Mouse (Mus musculus): ENCODE measurements around the gene Nptxr.
"Not testable (repeated sequence)": the region's sequence is repeated elsewhere in the genome, so short reads cannot be mapped to it uniquely, and the experiment has no call there.

The Nptxr gene

DNA sequence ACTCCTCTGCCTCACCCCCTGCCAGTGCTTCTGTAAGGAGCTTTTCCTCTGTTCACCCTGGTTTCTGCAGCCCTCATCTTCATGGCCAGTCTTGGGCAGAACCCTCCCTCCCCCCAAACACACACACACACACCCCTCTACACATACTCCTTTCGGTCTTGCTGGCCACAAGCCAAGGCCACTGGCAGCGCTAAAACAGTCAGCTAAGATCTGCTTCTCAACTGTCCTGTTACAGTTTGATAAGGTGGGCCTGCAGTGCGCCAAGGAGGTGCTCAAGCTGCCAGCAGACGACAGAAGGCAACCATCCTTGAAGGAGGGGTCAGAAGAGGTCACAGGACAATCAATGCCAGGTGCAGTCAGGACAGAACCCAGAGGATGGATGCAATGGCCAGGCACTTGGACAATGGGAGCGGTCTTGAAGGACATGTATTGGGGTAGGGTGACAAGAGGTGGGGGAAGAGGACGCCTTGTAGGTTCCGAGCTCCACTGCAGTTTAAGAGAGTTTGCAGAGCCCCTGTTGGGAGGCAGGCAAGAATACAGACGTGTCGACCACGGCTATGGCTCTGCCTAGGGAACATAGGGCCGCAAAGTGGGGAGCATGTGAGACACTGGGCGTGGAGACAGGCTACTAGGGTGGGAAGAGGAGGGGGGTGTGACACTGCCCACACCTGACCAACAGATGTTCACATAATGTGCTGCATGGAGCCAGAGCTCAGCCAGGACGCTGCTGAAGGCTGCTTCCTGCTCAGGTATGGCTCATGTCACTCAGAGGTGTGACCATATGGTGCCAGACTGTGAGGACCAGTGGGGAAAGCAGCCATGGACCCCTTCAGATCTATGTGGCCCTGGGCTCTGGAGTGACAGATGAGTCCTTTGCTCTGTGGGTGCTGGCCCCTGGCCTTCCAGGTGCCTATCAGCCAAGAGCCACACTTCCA, 18.0 kb upstream of the Nptxr start:
- DNase-seq (ENCODE audit: low spot score): no peak

DNA sequence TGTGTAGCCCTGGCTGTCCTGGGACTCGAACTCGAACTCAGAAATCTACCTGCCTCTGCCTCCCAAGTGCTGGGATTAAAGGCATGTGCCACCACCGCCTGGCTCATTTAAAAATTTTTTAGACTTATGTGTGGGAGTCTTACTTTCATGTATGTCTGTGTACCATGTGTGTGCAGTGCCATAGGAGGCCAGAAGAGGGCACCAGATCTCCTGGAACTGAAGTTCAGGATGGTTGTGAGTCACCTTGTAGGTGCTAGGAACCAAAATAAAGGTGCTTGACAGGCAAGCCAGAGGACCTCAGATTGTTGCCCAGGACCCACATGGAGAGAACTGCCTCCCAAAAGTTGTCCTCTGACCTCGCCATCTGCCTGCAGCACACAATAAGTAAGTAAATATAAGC, 13.8 kb upstream of the Nptxr start:
- DNase-seq (ENCODE audit: low spot score): no peak

DNA sequence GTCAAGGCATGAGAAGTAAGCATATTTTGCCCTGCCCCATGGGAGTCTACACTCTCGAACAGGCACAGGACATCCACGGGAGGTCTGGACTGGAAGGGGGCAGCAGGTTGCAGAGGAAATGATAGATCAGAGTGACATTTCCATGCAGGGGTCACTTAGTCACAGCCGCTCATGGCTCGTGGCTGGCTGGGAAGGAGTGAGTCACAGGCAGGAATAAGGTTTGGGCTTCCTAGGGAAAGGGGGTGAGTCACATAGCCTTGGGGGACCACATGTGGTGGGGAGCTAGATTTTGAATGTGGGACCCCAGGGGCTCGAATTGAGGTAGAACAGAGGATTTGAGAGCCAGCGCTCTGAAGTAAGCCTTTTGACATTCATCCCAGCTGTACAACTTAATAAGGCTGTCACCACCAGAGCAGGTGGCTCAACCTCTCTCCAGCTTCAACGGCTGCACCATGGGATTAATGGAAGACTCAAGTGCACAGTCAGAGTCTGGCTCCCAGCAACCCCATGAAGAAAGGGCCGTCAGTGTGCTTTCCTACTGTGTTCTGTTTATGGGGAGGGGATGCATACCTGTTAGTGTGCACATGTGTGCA, 9.2 kb upstream of the Nptxr start:
- DNase-seq (ENCODE audit: low spot score): no peak

GRCm38 (mm10) chr15:79812840-79813239, 8.3 kb upstream of the Nptxr start:
- DNase-seq (ENCODE audit: low spot score): not testable (repeated sequence)

GRCm38 (mm10) chr15:79810997-79811396, 6.4 kb upstream of the Nptxr start:
- no peak for DNase-seq (ENCODE audit: low spot score)

- no peak for DNase-seq (ENCODE audit: low spot score)
Measured at GRCm38 (mm10) chr15:79810061-79810460, 5.5 kb upstream of the Nptxr start.

DNA sequence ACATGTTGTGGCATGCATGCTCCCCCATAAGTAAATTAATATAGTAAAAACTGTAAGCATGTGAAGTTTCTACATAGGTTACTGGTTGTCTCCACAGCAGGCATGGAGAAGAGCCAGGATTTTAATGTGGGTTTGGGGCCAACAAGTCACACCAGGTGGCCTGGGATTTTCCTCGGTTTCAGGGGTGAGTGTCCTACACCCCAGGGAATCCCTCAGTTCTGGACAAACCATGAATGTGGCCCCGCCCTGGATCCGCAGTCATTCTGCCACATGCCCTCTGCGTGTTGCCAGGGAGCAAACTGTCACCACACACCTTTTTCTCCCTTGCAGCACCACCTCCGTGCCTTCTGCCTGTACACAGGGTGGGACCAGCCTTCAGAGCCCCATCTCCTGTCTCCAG, 4.1 kb upstream of the Nptxr start:
- no peak for DNase-seq (ENCODE audit: low spot score)

DNA sequence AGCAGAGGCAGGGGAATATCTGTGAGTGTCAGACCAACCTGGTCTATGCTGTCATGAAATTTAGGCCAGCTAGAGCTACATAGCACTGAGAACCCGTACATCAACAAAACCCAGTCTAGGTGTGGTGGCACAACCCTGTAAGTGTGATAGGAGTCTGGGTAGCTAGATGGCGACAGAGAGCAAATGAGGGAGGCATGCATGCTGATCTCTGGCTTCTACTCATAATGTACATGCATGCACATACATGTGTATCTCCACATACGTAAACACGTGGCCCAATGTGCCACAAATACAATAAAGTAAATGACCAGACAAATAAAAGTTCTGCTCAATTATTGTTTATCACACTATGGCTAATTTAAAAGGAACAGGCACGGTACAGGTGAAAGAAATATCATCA, 3.5 kb upstream of the Nptxr start:
- peak; percentile 50 for DNase-seq (ENCODE audit: low spot score)

DNA sequence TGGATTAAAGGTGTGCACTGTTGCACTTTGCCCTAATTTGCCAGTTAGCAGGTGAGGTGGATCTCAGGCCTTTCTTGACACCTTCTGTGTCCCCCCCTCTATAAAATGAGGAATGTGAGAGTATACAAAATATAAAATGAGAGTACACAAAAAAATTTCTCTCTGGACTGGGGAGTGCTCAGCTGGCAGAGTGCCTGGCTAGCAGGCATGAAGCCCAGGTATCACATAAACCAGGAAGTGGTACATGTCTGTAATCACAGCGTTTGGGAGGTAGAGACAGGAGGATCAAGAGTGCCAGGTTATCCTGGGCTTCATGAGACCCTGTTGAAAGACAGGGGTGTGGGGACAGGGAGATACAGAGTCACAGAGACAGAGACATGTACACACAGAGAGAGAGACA, 2.5 kb upstream of the Nptxr start:
- no peak for DNase-seq (ENCODE audit: low spot score)

DNA sequence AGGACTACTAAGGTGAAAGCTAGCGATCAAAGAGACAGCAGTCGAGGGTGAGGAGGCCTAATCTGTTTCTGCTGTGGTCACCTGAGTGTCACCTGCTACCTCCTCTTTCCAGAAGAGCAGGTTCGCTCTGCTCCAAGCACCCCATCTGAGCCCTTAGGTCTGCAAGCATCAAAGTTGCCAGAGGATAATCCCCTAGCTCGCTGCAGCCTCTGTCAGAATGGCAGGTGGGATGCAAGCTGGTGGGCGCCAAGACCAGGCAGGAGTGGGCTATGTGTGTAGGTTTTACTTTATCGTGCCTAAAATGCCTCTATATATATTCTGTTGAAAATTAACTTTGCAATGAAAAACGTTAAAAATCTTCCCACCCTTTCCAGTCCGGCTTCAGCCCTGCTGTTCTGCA, 680 bp upstream of the Nptxr start:
- DNase-seq (ENCODE audit: low spot score): no peak

DNA sequence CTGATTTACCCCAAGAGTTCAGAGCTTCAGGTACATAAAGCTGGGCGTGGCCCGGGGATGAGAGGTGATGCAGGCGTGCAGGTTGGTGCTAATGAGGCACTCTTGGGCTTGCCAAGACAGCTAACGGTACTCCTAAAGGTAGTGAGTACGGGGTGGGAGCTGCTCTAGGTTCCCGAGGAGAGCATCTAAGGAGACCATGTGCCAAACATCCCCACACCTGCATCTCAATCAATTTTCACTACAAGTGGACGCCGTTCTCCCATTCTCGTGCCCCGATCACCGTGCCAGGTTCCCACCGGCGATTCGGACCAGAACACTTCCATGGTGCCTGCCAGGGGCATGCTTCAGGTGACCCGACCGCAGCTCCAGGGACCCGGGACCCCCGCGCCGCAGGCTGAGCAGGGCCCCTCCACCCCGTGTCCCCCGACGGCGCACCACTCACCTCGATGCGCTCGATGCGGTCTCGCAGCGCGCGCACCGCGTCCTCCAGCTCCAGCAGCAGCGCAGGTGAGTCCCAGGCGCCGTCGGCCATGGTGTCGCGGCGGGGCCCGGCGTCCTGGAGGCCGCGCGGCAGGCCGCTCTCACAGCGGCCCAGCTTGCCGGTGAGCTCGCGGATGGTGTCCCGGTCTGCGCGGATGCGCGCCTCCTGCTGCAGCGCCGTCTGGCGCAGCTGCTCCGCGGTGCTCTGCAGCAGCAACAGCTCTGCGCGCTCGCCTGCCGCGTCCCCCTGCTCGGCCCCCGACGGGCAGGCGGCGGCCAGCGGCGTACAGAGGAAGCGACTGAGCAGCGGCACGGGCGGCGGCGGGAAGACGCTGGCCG, 824 bp downstream of the Nptxr start:
- DNase-seq (ENCODE audit: low spot score): no peak

DNA sequence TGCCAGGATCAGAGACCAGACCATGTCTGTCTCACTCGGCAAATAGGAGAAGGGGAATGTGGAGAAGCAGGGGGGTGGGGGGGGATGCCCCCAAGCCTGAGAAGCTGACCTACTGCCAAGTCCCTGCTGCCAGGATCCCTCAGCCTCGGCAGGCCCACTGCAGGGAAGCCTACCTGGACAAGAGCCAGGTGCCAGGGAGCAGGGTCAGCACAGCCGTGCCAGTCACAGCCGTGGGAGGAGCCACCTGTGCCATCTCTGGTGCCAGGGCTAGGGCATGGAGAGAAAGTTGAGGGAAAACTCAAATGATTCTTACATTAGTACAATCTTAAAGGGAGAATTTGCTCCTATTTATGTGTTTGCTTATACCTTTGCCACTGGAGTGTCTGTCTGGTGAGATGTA, 2.3 kb downstream of the Nptxr start:
- DNase-seq (ENCODE audit: low spot score): no peak

DNA sequence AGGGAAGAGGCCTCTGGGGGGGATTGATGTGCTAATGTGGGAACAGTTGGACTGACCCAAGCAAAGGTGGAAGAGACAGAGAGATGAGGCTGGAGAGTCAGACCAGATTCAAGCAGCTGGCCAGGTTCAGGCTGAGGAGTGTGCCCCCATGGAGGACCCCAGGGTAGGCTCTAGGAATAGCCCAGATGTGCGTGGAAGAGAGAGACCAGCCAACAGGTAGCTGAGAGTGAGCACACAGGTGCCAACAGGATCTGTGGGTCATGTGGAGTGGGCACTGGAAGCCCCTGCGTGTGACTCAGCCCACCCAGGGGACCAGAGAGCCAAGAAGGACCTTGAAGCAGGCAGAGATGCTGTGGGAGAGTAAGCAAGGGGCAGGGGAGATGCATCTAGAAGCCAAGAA, 2.9 kb downstream of the Nptxr start:
- DNase-seq (ENCODE audit: low spot score): no peak

GRCm38 (mm10) chr15:79800701-79801100, 3.9 kb downstream of the Nptxr start:
- no peak for DNase-seq (ENCODE audit: low spot score)

GRCm38 (mm10) chr15:79798591-79798990, 6.0 kb downstream of the Nptxr start:
- DNase-seq (ENCODE audit: low spot score): no peak

DNA sequence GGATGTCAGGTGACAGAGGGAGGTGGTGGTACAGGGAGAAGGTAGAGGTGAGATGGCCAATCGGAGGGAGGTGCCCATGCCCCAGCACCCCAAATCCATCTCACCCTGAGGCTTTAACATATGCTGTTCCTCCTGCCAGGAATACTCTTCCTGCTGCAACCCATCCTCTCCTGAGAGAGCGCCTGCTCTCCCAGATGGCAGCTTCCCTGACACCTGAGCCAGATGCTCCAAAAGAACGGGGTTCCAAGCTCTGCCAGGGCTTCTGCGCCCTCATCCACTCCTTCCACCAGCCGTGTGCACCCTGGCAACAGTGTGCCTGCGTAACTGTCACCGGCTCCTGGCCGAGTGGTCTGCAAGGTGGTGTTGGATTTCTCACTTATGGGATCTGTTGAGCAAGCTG, 6.9 kb downstream of the Nptxr start:
- no peak for DNase-seq (ENCODE audit: low spot score)

DNA sequence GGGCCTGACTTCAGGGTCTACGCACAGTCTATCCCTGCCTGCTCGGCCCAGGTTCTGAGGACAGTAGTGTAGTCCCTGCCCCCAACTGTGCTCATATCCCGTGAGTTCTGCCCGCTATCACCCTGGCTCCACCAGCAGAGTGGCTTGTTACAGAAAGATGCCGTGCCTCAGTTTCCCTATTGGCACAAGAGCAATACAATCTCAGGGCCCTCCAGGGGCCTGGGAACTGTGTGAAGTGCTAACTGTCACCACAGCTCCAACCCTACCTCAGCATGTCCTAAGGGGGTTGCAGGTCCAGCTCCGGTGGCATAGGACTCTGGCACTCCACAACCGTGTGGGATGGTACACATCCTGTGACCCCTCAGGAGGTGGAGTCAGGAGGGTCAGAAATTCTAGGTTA, 7.5 kb downstream of the Nptxr start:
- DNase-seq (ENCODE audit: low spot score): no peak

- DNase-seq (ENCODE audit: low spot score): no peak
Measured at GRCm38 (mm10) chr15:79796256-79796655, 8.3 kb downstream of the Nptxr start.

DNA sequence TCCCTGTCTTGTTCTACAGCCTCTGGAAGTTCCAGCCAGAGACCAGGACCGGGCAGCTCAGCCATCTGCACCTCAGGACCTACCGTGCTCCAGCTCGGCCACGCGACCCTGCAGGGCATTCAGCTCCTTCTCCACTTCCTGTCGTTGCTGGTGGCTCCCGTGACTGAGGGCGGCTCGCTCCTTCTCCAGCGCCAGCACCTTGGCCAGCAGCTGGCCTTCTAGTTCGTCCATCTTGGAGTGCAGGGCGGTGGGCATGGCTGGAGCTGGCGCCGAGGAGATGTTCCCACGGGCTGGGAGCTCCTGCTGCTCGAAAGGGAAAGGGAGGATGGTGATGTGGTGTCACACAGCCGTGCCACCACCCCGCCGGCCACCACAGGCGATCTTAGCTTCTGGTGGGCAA, 10.4 kb downstream of the Nptxr start:
- DNase-seq (ENCODE audit: low spot score): no peak

DNA sequence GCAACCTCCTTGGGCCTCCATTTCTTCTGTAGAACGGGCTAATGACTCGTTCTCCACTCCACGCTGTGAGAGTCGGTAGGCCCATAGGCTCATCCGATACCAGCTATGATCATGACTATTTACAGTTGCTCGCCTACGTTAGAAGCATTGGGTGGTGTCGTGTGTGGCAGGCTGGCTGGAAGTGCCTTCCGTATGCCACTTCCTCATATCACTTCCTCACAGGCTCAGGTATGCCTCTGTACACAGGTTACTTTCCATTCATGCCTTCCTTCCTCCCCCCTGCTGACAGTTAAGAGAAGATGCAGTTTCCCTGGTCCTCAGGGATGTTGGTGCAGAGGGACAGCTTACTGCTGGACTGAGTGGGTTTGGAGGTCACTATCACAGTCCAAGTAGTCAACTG, 11.5 kb downstream of the Nptxr start:
- DNase-seq (ENCODE audit: low spot score): no peak

GRCm38 (mm10) chr15:79792455-79792854, 12.1 kb downstream of the Nptxr start:
- DNase-seq (ENCODE audit: low spot score): no peak

- peak; percentile 66 for DNase-seq (ENCODE audit: low spot score)
Measured at GRCm38 (mm10) chr15:79791502-79791901, 13.1 kb downstream of the Nptxr start.

- DNase-seq (ENCODE audit: low spot score): no peak
Measured at GRCm38 (mm10) chr15:79790905-79791304, 13.7 kb downstream of the Nptxr start.

Measured in urinary bladder, postnatal 25 days (tissue).